Mouse (Mus musculus) 3T3-L1 (cell line): Measurements from ENCODE around the gene Ttc27.
A peak's percentile ranks its signal among the peaks of the same experiment; 100 is the strongest.
"Not testable (repeated sequence)": the region's sequence is repeated elsewhere in the genome, so short reads cannot be mapped to it uniquely, and the experiment has no call there.

Experiments used
- DNase-seq: peaks from one replicate; pipeline ENCODE4 v3.0.0-alpha.2; 2015; ENCODE audit warnings: low read depth, low spot score

The Ttc27 gene

DNA sequence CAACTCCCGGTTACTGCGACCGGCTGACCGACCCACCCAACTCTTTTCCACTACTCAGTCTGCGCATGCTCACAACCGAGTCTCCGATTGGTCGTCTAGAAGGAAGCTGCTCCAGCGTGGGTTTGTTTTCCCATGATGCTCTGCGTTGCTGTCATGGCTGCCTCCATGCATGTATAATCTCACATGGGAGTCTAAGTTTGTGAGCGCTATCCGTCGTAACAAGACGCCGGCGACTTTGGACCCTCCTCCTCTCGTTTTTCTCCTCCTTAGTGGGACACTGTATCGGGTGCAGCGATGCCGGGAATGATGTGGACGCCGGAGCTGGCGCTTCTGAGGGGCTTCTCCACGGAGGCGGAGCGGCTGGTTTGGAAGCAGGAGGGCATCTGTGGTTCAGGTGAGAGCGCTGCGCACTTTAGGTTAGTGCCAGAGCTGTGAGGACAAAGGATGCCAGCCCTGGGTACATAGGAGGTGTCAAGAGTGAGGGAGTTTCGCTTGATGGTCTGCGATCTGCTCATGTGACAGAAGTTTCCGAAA lies at the start of gene Ttc27:
Ttc27 (plus strand) TSS at position 115 of the 534 bp plus-strand sequence.
- peak; percentile 100 for DNase-seq

DNA sequence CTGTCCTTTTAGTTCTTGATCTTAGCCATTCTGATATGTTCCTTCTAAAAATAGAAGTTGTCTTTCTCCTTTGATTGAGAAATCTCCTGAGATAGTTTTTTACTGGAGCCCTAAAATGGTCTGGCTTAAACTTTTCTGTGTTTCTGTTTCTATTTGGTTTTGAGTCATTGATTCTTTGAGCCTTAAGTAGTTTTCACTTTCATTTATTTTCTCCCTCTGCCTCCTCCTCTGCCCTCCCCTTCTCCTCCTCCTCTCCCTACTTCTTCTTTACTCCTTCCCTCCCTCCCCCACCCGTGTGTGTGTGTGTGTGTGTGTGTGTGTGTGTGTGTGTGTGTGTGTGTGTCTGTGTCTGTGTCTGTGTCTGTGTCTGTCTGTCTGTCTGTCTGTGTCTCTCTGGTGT lies 49.5 kb upstream of the Ttc27 start:
- no peak for DNase-seq

DNA sequence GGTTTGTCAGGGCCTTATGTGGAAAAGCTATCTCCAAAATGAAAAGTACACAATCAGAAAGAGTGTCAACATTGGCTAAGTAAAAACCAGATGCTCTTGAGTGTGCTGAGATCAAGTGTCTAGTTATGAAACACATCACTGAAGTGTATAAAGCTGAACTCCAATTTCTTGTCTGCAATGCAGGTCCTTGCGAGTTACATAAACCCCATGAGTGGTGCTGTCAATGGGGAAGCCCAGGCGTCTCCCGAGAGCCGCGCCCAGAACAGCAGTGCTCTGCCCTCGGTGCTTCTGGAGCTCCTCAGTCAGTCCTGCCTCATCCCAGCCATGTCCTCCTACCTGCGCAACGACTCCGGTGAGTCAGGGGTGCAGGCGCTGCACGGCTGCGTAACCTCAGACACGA lies 47.5 kb upstream of the Ttc27 start:
- DNase-seq = no peak

DNA sequence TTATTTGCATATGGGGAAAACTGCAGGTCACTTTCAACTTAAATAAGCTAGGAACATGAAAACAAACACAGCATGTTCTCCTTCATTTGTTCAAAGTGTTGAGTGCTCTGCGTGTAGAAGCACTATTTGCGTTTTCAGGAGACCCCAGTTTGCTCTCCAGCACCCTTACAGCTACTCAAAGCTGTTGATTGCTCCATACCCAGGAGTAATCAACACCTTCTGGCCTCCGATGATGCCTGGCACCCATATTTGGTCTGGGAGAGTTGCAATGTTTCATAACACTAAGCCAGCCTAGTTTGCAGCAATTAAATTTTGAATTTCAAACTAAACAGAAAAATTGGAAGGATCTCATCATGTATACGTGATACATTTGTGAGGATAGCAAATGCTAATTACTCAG lies 45.1 kb upstream of the Ttc27 start:
- DNase-seq = no peak

DNA sequence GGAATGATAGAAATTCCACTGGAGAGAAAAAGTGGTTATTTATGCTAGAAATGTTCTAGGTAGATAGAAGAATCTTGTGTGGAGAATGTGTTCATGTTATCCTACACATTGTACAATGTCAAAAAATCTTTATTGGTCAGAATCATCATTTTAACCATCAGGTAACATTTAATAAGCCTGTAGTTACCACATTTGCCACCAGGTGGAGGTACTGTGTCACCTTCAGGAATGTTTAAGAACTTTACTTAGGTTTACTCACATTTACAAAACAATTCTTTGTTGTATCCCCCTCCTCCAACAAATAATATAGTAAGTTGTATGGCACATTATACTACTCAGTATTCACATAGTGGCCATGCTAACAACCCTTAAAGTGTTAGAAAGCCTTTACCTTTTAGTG lies 44.3 kb upstream of the Ttc27 start:
- DNase-seq = peak; percentile 85

DNA sequence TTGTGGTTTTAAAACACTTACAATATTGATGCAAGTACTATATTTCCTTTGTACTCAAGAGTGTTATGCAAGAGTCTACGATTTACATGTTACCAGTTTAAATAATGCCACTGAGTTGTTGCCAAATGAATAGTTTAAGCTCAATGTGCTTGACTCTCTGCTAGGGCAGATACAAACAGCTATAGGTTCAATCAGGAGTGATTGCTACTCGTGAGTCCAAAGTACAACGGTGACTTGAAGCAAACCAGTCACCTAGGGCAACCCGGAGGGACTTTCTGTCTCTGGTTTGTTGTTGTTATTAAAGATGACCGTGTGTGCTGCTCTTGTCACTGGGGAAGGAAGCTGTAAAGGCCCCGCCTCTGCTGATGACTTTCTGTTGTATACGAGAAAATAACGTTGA lies 39.5 kb upstream of the Ttc27 start:
- no peak for DNase-seq

DNA sequence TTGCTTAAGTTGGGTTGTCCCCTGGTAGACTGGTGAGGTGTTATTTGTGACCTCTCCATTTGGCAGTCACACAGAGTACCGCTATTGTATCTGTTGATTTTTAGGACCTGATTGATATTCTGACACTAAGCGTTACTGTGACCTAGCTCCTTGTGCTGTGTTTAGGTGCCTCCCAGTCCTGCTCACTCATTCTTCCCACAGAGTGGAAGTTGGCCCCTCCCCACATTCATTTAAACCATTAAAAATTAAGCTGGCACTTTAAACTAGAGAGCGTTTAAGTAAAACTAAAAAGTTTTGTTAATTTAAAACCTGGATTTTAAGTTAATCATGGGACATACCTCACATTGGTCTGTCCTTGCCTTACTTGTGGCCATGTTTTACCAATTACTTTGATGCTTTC lies 32.6 kb upstream of the Ttc27 start:
- DNase-seq = no peak

DNA sequence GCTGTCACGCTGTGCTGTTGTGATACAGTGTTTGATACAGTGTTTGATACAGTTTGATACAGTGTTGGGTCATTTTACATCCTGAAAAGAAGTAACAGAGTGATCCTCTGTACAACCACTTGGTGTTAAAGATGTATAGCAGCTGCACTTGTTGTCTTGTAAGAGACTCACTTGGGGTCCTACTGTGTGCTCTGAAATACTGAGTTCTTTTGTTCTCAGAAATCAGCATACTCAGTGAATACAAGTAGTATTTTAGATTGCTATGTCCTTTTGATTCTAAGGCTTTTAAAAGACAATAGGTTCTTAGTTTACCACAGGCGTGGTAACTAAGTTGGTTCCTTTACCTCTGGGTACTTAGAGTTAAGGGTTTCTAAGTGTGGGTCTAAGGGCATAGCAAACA lies 29.0 kb upstream of the Ttc27 start:
- DNase-seq = no peak

DNA sequence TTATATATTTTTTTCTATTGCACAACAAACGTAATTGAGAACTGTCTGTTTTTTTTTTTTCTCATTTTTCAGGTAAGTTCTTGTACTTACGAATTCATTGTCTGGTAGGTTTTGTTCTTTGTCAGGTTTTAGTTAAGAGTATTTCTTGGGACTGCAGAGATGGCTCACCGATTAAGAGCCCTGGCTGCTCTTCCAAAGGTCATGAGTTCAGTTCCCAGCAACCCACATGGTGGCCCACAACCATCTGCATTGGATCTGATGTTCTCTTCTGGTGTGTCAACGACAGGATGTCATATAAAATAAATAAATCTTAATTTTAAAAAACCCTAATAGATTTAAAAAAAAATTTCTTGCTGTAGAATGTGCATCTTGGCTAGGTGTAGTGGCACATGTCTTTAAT lies 28.1 kb upstream of the Ttc27 start:
- DNase-seq = no peak

DNA sequence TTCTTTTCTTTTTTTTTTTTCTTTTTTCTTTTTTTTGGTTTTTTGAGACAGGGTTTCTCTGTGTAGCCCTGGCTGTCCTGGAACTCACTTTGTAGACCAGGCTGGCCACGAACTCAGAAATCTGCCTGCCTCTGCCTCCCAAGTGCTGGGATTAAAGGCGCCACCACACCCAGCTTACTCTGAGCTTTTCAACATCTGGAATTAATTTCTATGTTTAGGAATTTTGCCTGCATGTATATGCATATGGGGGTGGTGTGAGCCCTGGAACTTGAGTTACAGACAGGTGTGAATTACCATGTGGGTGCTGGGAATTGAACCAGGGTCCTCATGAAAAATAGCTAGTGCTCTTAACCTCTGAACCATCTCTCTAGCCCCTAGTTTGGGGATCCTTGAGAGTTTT lies 15.9 kb upstream of the Ttc27 start:
- DNase-seq = not testable (repeated sequence)

DNA sequence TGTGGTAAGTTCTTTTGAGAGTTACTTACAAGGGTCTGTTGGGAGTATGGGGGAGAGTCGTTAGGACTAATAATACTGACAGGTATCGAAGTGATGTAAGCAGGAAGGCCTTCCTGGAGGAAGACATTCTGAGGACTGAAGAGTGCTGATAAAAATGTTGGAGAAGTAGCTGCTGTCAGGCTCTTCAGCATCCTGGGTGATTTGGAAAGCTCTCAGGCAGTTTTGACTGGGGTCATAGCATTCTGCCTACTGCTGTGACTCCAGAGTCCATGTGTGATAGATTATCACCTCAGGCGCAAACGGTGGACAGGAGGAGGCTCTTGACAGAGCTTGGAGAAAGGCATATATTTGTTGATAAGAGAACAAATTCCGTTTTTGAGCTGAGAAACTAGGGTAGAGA lies 12.1 kb upstream of the Ttc27 start:
- no peak for DNase-seq

DNA sequence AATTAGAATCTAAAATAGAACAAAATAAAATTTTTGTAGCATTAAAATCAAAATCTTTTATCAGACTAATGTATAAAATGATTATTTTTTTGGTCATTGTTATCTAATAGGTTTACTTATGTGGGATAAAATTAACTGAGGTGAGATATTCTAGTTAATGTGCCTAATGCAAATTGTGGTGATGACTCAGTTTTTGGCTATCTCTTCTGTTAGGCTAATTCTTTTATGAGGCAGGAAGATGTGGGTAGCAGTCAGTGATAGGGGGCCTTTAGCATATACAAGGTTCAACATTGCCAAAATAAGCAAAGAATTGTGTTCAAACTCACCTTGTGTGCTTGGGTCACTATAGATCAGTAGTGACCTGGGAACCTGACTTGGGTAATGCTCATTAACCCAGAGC lies 10.9 kb upstream of the Ttc27 start:
- DNase-seq = no peak

DNA sequence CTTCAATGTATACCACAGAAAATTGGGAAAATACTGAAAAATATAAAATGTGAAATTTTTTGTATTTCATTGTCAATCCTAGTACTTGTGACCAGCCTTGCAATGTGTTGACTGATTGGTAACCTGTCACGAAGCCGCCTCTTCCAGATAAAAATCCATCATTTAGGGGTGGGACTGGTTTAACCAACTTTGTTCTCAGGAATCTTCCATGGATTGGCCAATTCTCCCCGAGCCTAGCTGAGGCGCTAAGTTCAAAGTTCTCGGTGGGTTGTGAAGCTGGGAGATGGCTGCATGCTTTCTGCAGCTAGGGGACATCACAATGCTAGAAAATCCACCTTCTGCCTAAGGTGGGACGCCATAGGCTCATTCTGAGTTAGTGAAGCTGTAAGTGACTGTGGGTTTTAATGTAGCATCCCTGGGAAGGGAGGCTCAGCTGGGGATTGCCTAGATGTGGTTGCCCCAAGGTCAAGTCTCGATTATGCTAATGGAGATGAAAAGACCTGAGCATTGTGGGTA lies 9.8 kb upstream of the Ttc27 start:
- DNase-seq = no peak

DNA sequence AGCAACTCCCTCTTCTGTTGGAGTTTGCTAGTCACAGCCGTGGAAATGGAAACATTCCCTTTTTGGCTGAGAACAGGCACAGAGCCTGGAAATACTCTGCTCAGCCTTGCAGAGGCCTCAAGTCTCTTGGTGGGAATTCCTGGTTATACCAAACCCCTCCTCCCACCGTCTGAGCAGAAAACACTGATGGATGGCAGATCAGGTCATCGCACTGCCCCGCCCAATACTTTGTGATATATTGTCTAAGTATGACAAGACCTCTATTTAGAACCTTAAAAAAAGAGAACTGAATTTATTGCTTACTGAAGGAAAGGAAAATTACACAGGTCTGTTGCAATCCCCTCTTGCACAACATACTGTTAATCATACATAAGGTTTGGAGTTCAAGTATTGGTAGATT lies 6.8 kb upstream of the Ttc27 start:
- peak; percentile 95 for DNase-seq

DNA sequence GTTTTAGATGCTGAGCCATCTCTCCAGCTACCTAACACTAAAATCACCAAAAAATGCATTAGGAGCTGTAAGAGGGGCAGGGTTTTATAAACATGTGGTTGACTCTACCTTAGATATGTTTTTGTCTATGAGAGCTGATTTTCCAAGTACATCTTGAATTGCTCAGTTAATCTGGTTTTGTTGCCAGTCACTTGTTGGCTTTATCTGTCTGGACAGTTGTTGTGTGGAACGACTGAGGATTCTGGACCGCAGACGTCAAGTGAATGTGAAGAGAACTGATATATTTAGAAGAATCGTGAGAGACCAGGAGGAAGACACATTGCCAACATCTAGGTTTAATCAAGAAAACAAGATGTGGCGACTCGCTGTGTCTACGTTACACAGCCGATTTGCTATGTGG lies 5.9 kb upstream of the Ttc27 start:
- DNase-seq = no peak

DNA sequence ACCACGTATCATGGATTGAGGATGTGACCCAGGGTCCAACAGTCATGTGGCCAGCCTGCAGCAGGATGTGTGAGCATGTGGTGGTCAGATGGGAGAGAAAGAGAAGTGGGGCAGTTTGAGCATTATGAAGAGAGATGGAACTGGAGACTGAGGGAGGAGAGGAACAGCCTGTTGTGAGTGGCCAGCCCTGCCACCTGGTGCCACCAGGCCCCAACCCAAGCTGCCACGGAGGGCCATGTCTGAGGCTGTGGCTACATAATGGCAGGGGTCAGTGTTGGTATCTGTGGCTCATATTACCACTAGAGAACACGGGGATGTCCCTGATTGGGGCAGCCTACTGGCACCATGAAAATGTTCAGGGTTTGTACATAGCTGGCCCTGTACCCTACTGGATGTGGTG lies 2.4 kb upstream of the Ttc27 start:
- DNase-seq = no peak

DNA sequence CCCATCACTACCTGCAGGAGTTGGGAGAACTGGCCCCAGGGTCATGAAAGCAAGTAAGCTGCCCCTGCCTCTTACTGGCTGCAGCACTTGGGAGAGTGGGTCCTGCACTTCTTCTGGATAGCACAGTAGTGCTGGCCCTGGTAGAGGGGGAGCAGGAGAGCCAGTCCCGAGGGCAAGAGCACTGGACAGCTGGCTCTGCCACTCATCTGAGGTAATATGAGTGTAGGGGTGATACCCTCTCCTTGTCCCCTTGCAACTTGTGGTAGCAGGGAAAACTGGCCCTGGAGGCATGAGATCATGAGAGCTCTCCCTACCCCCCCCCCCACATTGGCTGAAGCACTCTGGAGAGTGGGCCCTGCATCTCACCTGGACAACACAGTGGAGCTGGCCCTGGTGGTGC lies 1.8 kb upstream of the Ttc27 start:
- no peak for DNase-seq

DNA sequence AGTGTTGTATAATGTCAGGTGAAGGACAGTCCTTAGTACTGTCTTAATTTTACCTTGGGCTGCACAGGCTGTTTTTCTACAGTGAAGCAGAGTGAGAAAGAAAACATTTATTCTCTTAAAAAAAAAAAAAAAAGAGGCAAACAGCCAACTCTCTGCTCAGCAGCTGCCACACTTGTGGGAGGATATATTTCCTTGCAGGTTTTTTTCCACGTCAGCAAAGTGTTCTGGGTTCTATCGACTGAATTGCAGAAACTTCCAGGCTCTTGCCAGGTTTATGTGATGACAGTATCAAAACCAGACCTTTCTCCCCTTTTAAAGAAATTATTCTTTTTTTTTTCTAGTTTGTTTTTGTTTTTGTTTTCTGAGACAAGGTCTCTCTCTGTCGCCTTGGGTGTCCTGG lies 889 bp upstream of the Ttc27 start:
- peak; percentile 42 for DNase-seq

DNA sequence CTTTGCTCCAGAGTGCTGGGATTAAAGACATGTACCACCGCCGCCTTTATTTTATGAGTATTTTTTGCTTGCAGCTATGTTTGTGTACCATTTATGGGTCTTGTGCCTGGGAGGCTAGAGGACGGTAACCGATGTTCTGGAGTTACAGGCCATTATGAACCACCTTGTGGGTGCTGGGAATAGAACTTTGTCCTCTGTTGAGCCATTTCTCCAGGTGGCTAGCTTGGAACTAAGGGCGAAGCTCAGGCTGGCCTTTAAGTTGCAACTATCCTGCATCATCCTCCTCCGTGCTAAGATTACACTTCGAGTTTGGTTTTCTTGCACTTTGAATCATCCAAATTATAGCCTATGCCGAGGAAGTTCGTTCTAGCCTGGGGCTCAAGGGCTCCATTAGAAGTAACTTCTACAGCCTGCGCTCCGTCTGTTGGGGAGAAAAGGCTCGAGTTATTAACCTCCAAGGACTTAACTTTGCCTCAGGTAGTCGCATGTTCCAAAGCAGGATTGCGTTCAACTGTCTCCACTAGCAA lies 378 bp upstream of the Ttc27 start:
- no peak for DNase-seq

DNA sequence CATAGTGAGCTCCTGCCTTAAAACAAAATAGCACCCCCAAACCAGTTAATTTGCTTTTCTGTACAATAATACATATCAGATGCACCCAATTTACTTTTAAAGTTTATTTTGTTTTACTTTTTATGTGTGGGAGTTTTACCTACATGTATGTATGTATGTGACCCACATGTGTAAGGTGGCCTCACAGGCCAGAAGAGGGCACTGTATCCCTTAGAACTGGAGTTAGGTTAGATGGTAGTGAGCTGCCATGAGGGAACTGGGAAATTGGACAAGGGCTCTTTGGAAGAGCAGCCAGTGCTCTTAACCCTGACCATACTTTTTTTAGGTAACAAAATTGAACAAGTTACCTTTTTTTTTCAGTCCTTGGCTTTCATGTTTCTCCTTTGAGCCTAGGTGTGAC lies 15.3 kb downstream of the Ttc27 start:
- DNase-seq = peak; percentile 58

DNA sequence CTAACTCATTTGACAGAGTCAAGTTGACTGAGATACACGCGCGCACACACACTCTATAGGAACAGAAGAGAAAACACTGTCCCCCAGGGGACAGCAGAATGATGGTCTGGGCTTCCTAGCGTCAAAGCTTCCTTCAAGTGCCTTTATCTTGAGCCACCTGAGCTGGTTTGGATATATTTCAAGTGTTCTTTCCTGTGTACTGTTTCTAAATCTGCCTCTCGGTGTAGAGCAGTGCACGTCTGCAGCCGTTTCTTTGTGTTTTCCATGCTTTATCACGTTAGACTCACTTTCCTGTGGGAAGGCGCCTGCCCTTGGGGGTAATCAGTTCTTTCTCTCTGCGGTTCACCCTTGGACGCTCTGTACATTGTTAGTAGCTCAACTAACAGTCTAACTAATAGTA lies 17.9 kb downstream of the Ttc27 start:
- DNase-seq = no peak

DNA sequence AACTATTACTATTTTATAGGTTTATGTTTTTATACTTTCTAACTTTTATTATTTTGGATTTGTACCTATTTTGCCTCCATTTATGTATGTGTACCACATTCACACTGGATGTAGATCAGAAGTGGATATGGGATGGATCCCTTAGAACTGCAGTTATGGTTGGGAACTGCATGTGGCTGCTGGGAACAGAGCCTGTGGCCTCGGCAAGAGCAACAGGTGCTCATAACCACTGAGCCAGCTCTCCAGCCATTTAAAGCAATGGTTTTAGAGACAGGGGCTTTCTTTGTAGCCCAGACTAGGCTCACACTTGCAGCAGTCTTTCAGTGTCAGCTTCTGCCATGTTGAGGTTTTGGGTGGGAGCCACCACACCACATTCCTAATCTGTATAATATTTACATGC lies 32.1 kb downstream of the Ttc27 start:
- DNase-seq = no peak

DNA sequence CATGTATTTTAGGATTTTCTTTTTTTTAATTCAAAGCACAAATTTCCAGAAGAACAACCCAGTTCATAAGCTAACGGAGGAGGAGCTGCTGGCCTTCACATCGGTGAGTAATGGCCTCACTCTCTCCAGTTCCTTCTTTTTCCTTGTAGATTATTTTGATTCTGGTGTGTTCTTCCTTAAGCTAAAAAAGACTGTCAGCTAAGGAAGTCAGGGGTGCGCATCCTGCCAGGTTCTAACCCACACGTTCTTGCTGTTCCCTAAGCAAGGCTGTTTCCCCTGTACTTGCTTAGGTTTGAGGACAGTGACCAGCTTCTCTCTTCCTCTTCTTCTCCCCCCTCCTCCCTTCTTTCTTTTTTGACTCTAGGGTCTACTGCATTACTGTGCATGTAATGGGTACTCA lies 33.5 kb downstream of the Ttc27 start:
- DNase-seq = no peak
